Mouse (Mus musculus): ENCODE data around the gene Tmem97.
"Not testable (repeated sequence)": the region's sequence is repeated elsewhere in the genome, so short reads cannot be mapped to it uniquely, and the experiment has no call there.

Gene Tmem97

GRCm38 (mm10) chr11:78566775-78567174, 16.2 kb upstream of the Tmem97 start:
- in situ Hi-C loops (cut with MboI; ENCODE audit: low pct_unique_long_range_greater_than_20kb in 1 of 2, low sequenced_read_pairs in 2 of 2, unreplicated experiment in 1 of 2) = loop anchor here in 1 of 2 experiments (10.0 to 25.0 kb wide), 2 partner anchors 268 to 371 kb away; no protein-coding TSS in a partner anchor

GRCm38 (mm10) chr11:78560447-78560846, 9.9 kb upstream of the Tmem97 start:
- in situ Hi-C loops (cut with MboI; ENCODE audit: low pct_unique_long_range_greater_than_20kb in 1 of 2, low sequenced_read_pairs in 2 of 2, unreplicated experiment in 1 of 2) = loop anchor here in 1 of 2 experiments (10.0 to 25.0 kb wide), 2 partner anchors 274 to 377 kb away; no protein-coding TSS in a partner anchor

DNA sequence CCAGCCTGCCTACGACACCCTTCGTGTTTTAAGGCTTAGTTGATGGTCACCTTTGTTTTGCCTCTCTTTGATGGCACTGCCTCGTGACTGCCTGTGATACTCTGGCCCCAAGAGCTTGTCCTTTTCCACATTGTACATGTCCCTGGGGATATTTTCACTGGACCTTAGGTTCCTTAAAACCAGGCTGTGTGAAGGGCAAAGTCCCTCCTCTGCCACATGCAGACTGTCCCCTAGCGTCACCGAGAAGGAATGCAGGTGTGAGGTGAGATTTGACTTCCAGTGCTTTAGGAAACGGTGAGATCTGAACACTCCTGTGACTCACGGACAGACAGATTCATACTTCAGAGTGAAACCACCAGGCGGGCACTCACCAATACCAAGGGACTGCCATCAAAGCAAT, 6.7 kb upstream of the Tmem97 start:
- in situ Hi-C loops (cut with MboI; ENCODE audit: low pct_unique_long_range_greater_than_20kb in 1 of 2, low sequenced_read_pairs in 2 of 2, unreplicated experiment in 1 of 2) = loop anchor here in 1 of 2 experiments (25.0 kb wide), 1 partner anchor 380 kb away; no protein-coding TSS in a partner anchor

DNA sequence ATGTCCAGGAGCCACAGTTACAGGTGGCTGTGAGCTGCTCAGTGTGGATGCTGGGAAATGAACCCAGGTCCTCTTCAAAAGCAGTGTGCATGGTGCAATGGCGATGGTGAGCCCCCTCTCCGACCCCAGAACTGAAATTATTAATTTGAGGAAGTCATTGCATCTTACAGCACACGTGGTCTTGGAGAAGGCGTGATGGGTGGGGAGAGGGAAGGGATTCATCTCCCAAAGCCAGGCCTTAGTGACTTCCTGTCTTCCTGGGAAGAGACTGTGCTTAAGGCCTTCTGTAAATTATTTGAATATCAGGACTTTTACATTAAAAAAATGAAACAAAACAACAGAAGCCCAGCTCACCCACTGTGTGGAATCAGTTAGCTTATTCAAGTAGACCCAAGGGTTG, 5.5 kb upstream of the Tmem97 start:
- in situ Hi-C loops (cut with MboI; ENCODE audit: low pct_unique_long_range_greater_than_20kb in 1 of 2, low sequenced_read_pairs in 2 of 2, unreplicated experiment in 1 of 2) = loop anchor here in 1 of 2 experiments (25.0 kb wide), 1 partner anchor 381 kb away; no protein-coding TSS in a partner anchor

DNA sequence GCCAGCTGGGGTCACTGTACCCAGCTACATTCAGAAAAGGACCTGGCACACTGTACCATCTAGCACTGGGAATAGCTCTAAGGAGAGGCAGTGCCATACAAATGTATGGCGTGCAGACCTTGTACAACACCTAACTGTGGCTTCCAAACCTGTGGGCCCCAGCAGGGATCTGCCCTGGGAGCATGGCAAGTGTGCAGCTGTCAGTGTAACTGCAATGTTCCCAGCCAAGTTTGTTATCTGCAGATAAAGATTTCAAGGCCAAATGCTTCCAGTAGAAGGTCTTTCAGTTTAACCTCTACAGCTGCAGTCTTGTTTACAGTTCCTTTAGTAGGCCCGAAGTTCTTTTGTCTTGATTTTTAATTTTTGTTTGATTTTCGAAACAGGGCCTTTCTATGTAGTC, 5.0 kb upstream of the Tmem97 start:
- in situ Hi-C loops (cut with MboI; ENCODE audit: low pct_unique_long_range_greater_than_20kb in 1 of 2, low sequenced_read_pairs in 2 of 2, unreplicated experiment in 1 of 2) = loop anchor here in 1 of 2 experiments (25.0 kb wide), 1 partner anchor 382 kb away; no protein-coding TSS in a partner anchor

DNA sequence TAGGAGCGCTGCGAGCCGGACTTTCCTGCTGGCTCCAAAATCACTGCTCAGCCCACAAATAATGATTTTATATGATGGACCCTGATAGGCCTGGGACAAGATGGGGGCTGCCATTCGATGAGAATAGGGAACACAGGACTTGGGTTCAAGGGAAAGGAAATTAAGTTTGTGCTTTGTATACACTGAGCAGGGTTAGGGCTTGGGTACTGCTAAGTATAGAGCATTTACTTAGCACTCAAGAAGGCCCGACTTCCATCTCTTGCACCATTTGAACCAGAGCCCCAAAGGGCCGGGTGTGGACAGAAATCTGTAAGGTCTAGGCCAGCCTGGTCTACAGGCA, 452 bp upstream of the Tmem97 start:
- in situ Hi-C loops (cut with MboI; ENCODE audit: low pct_unique_long_range_greater_than_20kb in 1 of 2, low sequenced_read_pairs in 2 of 2, unreplicated experiment in 1 of 2) = loop anchor here in 1 of 2 experiments (25.0 kb wide), 1 partner anchor 386 kb away; no protein-coding TSS in a partner anchor

GRCm38 (mm10) chr11:78549491-78549987, 1.0 kb downstream of the Tmem97 start:
- in situ Hi-C loops (cut with MboI; ENCODE audit: low pct_unique_long_range_greater_than_20kb in 1 of 2, low sequenced_read_pairs in 2 of 2, unreplicated experiment in 1 of 2) = no loop called here

- in situ Hi-C loops (cut with MboI; ENCODE audit: low pct_unique_long_range_greater_than_20kb in 1 of 2, low sequenced_read_pairs in 2 of 2, unreplicated experiment in 1 of 2) = no loop called here
Measured at GRCm38 (mm10) chr11:78547718-78548460, 2.7 kb downstream of the Tmem97 start.

- in situ Hi-C loops (cut with MboI; ENCODE audit: low pct_unique_long_range_greater_than_20kb in 1 of 2, low sequenced_read_pairs in 2 of 2, unreplicated experiment in 1 of 2) = no loop called here
Measured at GRCm38 (mm10) chr11:78545181-78545580, 5.4 kb downstream of the Tmem97 start.

DNA sequence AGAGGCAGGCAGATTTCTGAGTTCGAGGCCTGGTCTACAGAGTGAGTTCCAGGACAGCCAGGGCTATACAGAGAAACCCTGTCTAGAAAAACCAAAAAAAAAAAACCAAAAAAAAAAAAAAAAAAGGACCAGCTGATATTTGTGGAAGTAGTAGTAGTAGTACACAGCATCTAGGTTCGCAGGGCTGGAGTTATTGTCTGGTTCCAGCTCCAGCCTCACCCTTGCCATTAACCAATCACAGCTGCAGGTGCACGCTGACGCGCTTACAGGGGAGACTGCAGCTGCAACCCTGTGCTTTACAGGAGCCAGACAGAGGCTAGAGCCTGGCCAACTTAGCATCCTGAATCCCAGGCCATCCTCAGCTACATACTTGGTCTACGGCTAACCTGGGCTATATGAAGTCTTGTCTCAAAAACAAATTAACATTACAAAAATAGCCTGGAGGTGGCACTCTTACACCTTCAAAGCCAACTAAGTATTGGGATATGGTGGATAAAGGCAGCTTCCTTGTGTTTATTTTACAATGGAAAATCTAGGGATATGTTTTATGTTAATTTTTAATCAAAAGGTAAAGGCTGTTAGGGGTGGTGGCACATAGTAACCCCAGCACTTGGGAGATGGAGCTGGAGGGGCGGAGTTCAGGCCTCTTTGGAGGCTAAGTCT, 6.0 kb downstream of the Tmem97 start:
- in situ Hi-C loops (cut with MboI; ENCODE audit: low pct_unique_long_range_greater_than_20kb in 1 of 2, low sequenced_read_pairs in 2 of 2, unreplicated experiment in 1 of 2) = no loop called here

GRCm38 (mm10) chr11:78540358-78540757, 10.2 kb downstream of the Tmem97 start:
- in situ Hi-C loops (cut with MboI; ENCODE audit: low pct_unique_long_range_greater_than_20kb in 1 of 2, low sequenced_read_pairs in 2 of 2, unreplicated experiment in 1 of 2) = no loop called here

- in situ Hi-C loops (cut with MboI; ENCODE audit: low pct_unique_long_range_greater_than_20kb in 1 of 2, low sequenced_read_pairs in 2 of 2, unreplicated experiment in 1 of 2) = no loop called here
Measured at GRCm38 (mm10) chr11:78536690-78537084, 13.9 kb downstream of the Tmem97 start.

DNA sequence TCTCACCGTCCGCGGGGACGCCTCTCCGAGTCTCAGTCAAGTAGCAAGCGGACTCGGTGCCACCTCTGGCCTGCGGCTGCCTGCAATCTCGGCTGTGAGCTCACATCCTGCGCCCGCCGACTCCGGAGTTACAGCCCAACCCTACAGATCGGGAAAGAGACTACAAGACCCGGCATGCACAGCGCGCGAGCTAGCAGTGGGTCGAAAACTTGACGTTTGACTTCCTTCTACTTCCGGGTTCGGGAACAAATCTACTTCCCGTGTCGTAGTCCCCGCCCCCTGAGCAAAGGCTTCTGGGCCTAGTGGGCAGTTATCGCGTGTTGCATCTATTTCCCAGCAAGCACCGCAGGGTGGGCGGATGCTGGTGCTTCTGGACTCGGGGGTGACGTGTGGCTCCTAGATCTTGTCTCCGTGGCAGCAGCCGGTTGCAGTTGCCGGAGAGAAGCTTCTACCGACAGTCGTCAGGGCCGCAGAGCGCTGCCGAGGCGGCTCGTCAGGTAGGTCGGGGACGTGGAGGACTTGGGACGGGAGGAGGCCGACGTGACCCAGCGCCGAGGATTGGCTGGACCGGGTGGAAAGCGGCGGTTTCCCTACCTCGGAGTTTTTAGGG, 14.4 kb downstream of the Tmem97 start, which contains the start of the genes Tnfaip1 and Ift20:
Gene Tnfaip1 (minus strand): TSS at position 253 of the 610 bp plus-strand sequence.
Gene Ift20 (plus strand): TSS at position 282 of the 610 bp plus-strand sequence.
- in situ Hi-C loops (cut with MboI; ENCODE audit: low pct_unique_long_range_greater_than_20kb in 1 of 2, low sequenced_read_pairs in 2 of 2, unreplicated experiment in 1 of 2) = no loop called here

GRCm38 (mm10) chr11:78535376-78536079, 15.0 kb downstream of the Tmem97 start:
- in situ Hi-C loops (cut with MboI; ENCODE audit: low pct_unique_long_range_greater_than_20kb in 1 of 2, low sequenced_read_pairs in 2 of 2, unreplicated experiment in 1 of 2) = no loop called here

DNA sequence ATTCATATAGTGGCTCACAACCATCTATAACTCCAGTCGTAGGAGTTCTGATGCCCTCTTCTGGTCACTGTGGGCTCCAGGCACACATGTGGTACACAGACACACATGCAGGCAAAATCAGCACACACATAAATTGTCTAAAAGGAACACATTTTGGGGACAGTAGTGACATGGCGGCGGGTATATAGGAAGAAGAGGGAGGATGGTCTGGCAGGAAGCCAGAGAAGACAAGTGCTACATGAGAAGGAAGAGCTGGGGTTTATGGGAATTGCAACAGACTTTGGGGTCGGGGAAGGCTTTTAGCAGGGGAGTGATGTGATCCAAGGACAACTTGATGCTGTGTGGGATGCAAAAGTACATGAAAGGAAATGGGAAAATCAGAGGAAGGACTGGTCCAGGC, 16.1 kb downstream of the Tmem97 start:
- in situ Hi-C loops (cut with MboI; ENCODE audit: low pct_unique_long_range_greater_than_20kb in 1 of 2, low sequenced_read_pairs in 2 of 2, unreplicated experiment in 1 of 2) = no loop called here

GRCm38 (mm10) chr11:78531515-78531914, 19.1 kb downstream of the Tmem97 start:
- in situ Hi-C loops (cut with MboI; ENCODE audit: low pct_unique_long_range_greater_than_20kb in 1 of 2, low sequenced_read_pairs in 2 of 2, unreplicated experiment in 1 of 2) = not testable (repeated sequence)

GRCm38 (mm10) chr11:78531046-78531445, 19.5 kb downstream of the Tmem97 start:
- in situ Hi-C loops (cut with MboI; ENCODE audit: low pct_unique_long_range_greater_than_20kb in 1 of 2, low sequenced_read_pairs in 2 of 2, unreplicated experiment in 1 of 2) = no loop called here

GRCm38 (mm10) chr11:78530001-78530400, 20.6 kb downstream of the Tmem97 start:
- in situ Hi-C loops (cut with MboI; ENCODE audit: low pct_unique_long_range_greater_than_20kb in 1 of 2, low sequenced_read_pairs in 2 of 2, unreplicated experiment in 1 of 2) = no loop called here

Measured in mouse embryonic stem cell (cell line).